Mouse (Mus musculus) cerebellum, adult 9-11 months (tissue): ENCODE measurements around the gene Cdk5r2.

Experiments used
- DNase-seq: peaks from one replicate; pipeline ENCODE4 v3.0.0; 2022

Cdk5r2 gene

GRCm38 (mm10) chr1:74855156-74855555 lies 422 bp downstream of the Cdk5r2 start:
- no peak for DNase-seq

- DNase-seq: peak; percentile 69
These were observed 1.1 kb downstream of the Cdk5r2 start for GRCm38 (mm10) chr1:74855651-74856438.

GRCm38 (mm10) chr1:74856439-74856720 lies 1.6 kb downstream of the Cdk5r2 start:
- DNase-seq: peak; percentile 58

GRCm38 (mm10) chr1:74856791-74857190 lies 2.1 kb downstream of the Cdk5r2 start:
- DNase-seq: peak; percentile 61

GRCm38 (mm10) chr1:74857201-74857600 lies 2.5 kb downstream of the Cdk5r2 start:
- peak; percentile 51 for DNase-seq

GRCm38 (mm10) chr1:74857677-74858076 lies 2.9 kb downstream of the Cdk5r2 start:
- DNase-seq: peak; percentile 64

GRCm38 (mm10) chr1:74858171-74858719 lies 3.5 kb downstream of the Cdk5r2 start:
- DNase-seq: peak; percentile 98

- DNase-seq: no peak
These were observed 4.1 kb downstream of the Cdk5r2 start for GRCm38 (mm10) chr1:74858805-74859204.

GRCm38 (mm10) chr1:74859223-74859984 lies 4.7 kb downstream of the Cdk5r2 start:
- DNase-seq: peak; percentile 41

- no peak for DNase-seq
These were observed 7.0 kb downstream of the Cdk5r2 start for GRCm38 (mm10) chr1:74861783-74862182.

- DNase-seq: no peak
These were observed 17.5 kb downstream of the Cdk5r2 start for GRCm38 (mm10) chr1:74872218-74872617.

GRCm38 (mm10) chr1:74877199-74877598 lies 22.5 kb downstream of the Cdk5r2 start:
- DNase-seq: no peak

- peak; percentile 73 for DNase-seq
These were observed 26.1 kb downstream of the Cdk5r2 start for GRCm38 (mm10) chr1:74880785-74881360.

- DNase-seq: no peak
These were observed 27.5 kb downstream of the Cdk5r2 start for GRCm38 (mm10) chr1:74882055-74882734.

GRCm38 (mm10) chr1:74882828-74883227 lies 28.1 kb downstream of the Cdk5r2 start:
- no peak for DNase-seq

GRCm38 (mm10) chr1:74883441-74883840 lies 28.7 kb downstream of the Cdk5r2 start:
- no peak for DNase-seq

GRCm38 (mm10) chr1:74884196-74885141 lies 29.7 kb downstream of the Cdk5r2 start:
- DNase-seq: no peak

- no peak for DNase-seq
These were observed 30.8 kb downstream of the Cdk5r2 start, which contains the start of gene Fev for GRCm38 (mm10) chr1:74885369-74886042. Gene Fev, minus strand, starts transcription at chr1:74885419.

GRCm38 (mm10) chr1:74891513-74891912 lies 36.8 kb downstream of the Cdk5r2 start:
- DNase-seq: no peak

GRCm38 (mm10) chr1:74892351-74893133 lies 37.8 kb downstream of the Cdk5r2 start:
- no peak for DNase-seq
